Mouse (Mus musculus) cerebellum, postnatal 4 days (tissue): Measurements from ENCODE around the gene Smco1.
A peak's percentile ranks its signal among the peaks of the same experiment; 100 is the strongest.
"Not testable (repeated sequence)": the region's sequence is repeated elsewhere in the genome, so short reads cannot be mapped to it uniquely, and the experiment has no call there.

Experiments used
- DNase-seq, 2 experiments: peaks; one replicate each; pipeline ENCODE4 v3.0.0; 2022; ENCODE audit warnings: low spot score in 2 of 2, mixed read lengths in 1 of 2

Gene Smco1

DNA sequence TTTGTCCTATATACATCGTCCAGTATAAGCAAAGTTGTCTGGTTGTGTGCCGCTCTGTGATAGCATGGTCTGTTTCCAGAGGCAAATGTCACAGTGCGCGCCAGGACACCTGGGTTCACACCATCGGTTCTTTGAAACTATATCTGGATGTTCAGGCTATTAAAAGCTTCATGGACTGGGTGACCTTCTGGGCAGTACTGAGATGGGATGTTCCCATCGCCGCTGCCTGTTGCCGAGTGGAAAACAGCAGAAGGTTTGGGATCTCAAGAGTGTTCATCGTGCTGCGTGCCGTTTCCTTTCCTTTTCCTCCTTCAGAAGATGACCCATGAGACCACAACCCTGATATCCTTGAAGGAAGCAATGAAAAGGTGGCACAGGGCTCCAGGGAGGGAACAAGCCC, at the start of gene Smco1:
Smco1 (plus strand) TSS at position 178 of the 400 bp plus-strand sequence.
- no peak for DNase-seq

DNA sequence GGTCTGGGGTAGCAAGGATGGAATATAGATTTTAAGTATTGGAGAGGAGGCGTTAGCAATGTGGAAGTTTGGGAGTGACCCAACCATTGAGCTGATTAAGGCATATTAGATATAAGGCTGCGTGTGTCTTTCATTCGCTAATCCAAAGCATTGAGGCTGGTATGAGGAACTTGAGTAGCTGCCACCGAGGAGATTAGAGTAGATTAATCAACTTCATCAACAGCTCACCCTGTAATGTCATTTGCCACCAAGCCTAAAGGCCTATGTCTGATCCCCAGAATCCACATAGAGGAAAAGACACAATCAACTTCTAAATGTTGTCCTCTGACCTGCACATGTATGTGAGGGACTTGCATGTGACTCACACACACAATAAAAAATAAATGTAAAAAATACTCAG, 49.5 kb upstream of the Smco1 start:
- no peak for DNase-seq

DNA sequence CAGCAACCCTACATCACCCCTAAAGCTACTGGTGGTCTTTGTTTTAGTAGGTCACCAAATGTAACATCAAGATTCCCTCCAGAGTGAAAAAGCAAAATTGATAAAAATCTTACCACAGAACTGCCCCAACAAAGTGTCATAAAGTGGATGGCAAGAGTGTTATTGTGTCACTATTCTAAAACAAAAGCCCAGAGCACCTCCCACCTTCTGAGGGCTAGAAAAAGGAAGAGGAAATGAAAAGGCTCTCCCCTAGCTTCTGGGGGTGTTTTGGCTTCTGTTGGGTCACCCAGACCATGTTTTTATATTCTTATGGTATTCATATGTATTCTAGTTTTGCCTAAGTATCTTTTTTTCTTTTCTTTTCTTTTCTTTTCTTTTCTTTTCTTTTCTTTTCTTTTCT, 48.9 kb upstream of the Smco1 start:
- DNase-seq = no peak

- not testable (repeated sequence) for DNase-seq
These were observed 39.2 kb upstream of the Smco1 start for GRCm38 (mm10) chr16:32232050-32232449.

DNA sequence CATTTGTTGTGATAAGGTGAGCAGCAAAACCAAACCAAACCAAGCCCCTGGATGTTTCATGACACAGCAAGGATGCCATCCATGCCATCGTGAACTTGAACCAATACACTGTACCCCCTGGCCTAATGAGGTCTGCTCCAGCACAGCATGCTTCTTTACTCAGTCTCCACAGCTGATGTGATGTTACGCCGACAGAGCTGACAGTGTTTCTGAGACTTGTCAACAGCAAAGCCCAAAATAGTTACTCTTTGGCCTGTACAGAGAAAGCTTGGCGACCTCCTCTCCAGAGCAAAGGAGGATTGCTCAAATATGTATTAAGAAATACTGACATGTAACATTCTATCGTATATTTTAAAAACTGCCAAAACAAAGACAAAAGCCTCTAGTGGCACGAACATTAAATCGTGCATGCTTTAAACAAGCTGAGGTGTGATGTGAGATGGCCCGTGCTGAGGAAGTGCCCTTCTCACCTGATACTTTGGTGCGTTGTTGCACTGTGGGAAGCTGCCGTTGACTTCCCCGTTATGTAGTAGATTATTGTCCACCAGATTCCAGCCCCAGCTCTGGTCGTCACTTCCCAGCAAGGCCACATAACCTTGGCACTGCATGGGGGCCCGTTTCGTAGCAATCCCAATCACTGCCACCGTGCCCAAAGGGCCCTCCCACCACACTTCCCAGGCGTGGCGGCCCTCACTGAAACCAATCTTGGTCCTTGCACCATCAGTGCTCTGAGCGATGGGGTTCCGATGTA, 33.2 kb upstream of the Smco1 start:
- no peak for DNase-seq

GRCm38 (mm10) chr16:32239428-32240312, 31.6 kb upstream of the Smco1 start:
- DNase-seq = no peak

DNA sequence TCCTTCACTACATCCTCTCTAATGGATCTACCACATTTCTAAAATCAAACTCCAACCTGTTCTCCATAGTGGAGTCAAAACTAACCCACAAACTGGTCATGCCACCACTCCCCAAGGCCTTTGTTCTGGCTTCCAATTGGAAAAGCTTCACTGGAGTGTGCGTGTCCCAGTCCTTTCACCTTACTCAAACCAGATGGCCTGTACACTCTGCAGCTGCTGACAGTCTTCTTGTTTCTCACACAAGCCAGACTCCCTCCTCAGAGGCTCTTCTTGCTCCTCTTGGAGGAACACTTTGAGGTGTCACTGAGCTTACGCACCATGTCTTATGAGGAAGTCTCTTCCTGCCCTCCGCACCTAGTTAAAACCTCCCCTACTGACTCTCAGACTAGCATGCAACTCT, 27.4 kb upstream of the Smco1 start:
- no peak for DNase-seq

DNA sequence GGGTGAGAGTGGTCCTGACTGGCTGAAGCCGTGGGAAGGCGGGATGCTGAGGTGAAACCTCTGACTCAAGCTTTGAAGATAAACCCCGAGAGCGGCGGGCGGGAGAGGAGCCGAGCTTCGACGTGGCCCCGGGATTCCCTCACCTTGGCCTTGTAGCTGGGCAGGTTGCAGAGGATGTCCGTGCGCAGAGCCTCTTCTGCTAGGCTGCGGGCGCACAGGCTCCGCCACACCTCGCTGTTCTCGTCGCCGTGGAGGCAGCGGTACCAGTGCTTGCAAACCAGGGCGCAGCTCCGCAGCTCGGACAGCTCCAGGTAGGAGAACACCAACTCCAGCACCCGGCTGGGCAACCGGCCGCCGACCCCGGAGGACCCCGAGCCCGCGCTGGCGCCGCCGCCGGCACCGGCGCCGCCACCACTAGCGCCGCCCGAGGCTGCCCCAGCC, 24.9 kb upstream of the Smco1 start:
- peak; percentile 31 to 62 for DNase-seq

DNA sequence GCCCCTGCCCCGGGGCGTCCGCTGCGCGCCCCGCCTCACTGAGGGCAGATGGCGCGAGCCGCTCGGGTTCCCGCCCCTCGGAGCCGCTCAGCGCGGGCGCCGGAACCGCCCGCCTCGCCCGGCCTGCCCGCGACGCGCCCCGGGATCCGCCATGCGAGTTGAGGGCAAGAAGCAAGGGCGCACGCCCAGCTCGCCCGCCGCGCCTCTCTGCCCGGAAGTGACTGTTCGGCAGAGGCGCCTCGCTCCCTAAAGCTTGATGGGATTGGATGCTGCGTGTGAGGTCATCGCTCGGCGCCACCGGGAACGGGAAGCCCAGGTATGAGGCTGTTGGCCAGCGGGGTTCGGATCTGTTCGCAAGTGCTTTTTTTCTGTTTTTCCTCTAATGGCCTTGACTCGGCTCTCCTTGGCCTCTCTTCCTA, 24.3 kb upstream of the Smco1 start, which contains the start of the genes Fbxo45 and Wdr53:
Fbxo45 (minus strand) TSS at position 207 of the 419 bp plus-strand sequence.
Wdr53 (plus strand) TSS at position 276 of the 419 bp plus-strand sequence.
- DNase-seq = peak; percentile 90 to 95

DNA sequence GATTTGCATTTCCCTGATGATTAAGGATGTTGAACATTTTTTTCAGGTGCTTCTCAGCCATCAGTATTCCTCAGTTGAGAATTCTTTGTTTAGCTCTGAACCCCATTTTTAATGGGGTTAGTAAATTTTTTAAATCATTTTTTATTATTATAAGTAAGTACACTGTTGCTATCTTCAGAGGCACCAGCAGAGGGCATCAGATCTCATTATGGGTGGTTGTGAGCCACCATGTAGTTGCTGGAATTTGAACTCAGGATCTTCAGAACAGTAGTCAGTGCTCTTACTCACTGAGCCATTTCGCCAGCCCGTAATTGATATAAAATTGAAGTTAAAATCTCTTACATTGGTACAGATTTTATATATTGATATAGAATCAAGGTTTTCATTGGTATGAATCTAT, 7.0 kb upstream of the Smco1 start:
- DNase-seq = not testable (repeated sequence)

GRCm38 (mm10) chr16:32273338-32273737, 2.1 kb downstream of the Smco1 start:
- peak in 1 of 2 experiments; percentile 6 for DNase-seq

GRCm38 (mm10) chr16:32275041-32275440, 3.8 kb downstream of the Smco1 start:
- no peak for DNase-seq

- no peak for DNase-seq
These were observed 4.6 kb downstream of the Smco1 start for GRCm38 (mm10) chr16:32275830-32276229.

DNA sequence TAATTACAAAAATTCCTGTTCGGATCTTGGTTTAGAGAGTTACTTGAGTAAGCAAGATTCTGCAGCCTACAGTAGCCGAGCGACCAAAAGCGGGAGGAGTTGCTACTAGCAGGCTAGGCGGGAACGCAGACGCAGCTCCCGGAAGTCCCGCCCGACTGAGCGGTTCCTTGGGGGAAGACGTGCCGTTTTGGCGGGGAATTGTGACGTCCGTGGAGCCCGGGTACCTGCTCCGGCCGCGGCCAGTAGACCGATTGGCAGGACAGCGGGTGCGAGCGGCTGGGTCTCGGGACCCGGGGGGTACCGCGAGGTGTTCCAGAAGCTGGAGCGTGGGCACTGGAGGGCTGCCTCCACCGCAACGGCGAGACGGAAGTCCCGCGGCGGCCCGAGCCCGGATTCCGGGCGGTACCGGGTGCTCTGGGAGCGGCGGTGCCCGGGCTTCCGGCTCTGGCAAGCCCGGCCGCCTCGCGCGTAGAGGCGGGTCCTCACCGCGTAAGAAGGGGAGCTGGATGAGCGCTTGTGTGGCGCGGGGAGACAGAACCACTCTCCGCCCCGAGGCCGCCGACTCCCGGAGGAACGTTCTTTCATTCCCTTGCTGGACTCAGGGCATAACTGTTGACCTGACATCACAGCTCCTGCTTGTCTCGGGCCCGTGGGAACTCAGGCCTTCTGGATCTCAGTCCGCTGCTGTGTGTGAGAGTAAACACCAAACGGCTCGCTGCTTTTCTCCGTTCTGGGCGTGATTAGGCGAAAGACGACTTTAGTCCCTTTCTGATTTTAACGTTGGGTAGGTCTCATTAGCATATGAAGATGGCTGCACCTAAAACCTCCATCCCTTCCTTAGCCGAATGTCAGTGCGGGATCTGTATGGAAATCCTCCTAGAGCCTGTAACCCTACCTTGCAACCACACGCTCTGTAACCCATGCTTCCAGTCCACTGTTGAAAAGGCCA, 6.3 kb downstream of the Smco1 start, which contains the start of gene Rnf168:
Rnf168 (plus strand) TSS at position 152 of the 949 bp plus-strand sequence.
- DNase-seq = peak; percentile 65 to 82

DNA sequence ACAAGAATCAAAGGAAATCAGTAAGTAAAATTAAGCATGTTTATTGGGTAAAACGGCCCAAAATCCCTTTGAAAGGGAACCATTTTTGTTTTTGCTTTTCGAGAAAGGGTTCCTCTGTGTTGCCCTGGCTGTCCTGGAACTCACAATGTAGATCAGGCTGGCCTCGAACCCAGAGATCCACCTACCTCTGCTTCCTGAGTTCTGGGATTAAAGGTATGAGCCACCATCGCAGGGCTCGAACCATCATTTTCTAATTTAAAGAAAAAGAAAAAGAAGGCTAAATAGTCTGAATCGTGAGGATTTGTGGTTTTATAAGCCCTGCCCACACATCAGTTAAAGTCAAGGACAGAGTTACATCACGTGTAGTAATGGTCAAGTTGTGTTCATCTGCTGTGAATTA, 7.1 kb downstream of the Smco1 start:
- DNase-seq = no peak

GRCm38 (mm10) chr16:32280211-32280610, 8.9 kb downstream of the Smco1 start:
- no peak for DNase-seq

DNA sequence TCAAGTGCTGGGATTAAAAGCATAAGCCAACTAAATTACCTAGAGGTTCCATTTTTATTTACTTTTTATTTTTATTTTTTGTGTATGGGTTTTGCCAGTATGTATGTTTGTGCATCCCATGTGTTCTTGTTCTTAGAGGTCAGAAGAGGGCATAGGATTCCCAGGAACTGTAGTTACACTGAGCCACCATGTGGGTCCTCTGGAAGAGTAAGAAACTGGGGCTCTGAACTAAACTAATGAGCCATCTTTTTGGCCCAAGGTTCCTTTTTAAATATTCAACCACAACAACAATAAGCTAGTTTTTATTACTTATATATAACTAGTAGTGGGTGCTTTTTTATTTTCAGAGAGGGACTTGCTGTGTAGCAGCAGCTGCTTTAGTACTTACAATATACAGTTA, 11.3 kb downstream of the Smco1 start:
- no peak for DNase-seq

DNA sequence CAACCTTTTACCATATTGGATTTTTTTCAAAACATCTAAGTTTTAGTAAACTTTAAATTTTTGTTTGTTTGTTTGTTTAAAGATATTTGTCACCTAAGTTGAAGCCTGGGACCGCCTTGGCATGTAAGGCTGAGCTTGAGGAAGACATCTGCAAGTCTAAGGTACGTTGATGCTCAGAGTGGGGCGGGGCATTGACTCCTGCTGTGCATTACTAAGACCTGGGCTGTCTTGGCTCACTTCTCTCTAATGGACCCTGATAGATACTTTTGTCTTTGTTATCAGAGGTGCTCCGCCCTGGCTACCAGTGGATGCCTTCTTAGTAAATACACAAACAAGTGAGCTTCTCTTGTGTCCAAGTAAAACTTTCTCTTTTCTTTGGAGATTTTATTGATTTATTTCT, 20.6 kb downstream of the Smco1 start:
- no peak for DNase-seq

GRCm38 (mm10) chr16:32299617-32300016, 28.3 kb downstream of the Smco1 start:
- DNase-seq = not testable (repeated sequence)

DNA sequence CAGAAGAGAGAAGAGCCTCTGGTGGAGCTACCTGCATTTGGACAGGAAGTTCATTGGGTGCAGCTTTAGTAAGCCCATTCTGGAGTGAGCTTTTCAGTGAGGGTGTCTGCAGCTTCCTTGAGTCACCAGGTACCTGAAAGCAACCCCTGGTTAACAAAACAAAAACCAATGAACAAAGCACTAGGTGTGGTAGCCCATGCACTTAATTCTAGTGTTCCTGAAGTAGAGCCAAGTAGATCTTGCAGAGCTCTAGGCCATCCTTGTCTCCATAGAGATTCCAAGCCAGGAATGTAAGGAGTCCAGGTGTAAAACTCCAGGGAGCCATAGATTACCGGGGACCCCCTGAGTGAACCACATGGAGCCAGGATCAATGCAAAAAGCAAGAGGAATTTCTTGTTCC, 31.8 kb downstream of the Smco1 start:
- DNase-seq = no peak

- no peak for DNase-seq
These were observed 32.6 kb downstream of the Smco1 start for GRCm38 (mm10) chr16:32303886-32304285.
